Mouse (Mus musculus): Measurements from ENCODE around the gene Ifi47. TPM values are rescaled to one million over a fixed set of nuclear protein-coding genes. Genes with fewer than 3 reads are reported as not detected.

The Ifi47 gene
- polyA plus RNA-seq, 1 experiment, result not detected

GRCm38 (mm10) chr11:49095367-49095766 is 19.0 kb downstream of the Ifi47 start:
- Histone ChIP-seq H3K36me3 (ENCODE audit: control insufficient read depth) (no peaks in the 10 kb centered on the region), H3K27me3 (ENCODE audit: control insufficient read depth) (no peaks in the 10 kb centered on the region)
- TF ChIP-seq TAL1 (IDR thresholded peaks at IDR 0.05; ENCODE audit: low read length) (no peak), GATA1 (IDR thresholded peaks at IDR 0.05; ENCODE audit: low read length) (no peak)

GRCm38 (mm10) chr11:49100409-49100808 is 24.0 kb downstream of the Ifi47 start:
- Histone ChIP-seq H3K4me1 (ENCODE audit: control insufficient read depth) (peaks cover 16% of the 10 kb centered on the region), H3K36me3 (ENCODE audit: control insufficient read depth) (no peaks in the 10 kb centered on the region), H3K27me3 (ENCODE audit: control insufficient read depth) (no peaks in the 10 kb centered on the region), H3K4me3 (replicated peaks) (no peak overlapping the region), H3K9me3 (ENCODE audit: control insufficient read depth, low read length) (no peaks in the 10 kb centered on the region)
- TF ChIP-seq TAL1 (IDR thresholded peaks at IDR 0.05; ENCODE audit: low read length), result no peak
- no peak for TF ChIP-seq GATA1 (IDR thresholded peaks at IDR 0.05; ENCODE audit: low read length)

More at GRCm38 (mm10) chr11:49095367-49095766, 19.0 kb downstream of the Ifi47 start:
- Histone ChIP-seq H3K9me3 (ENCODE audit: control insufficient read depth, low read length) (no peaks in the 10 kb centered on the region), H3K4me1 (ENCODE audit: control insufficient read depth) (peaks cover 24% of the 10 kb centered on the region), H3K4me3 (replicated peaks) (no peak overlapping the region)

GRCm38 (mm10) chr11:49101500-49101899 is 25.1 kb downstream of the Ifi47 start:
- TF ChIP-seq TAL1 (IDR thresholded peaks at IDR 0.05; ENCODE audit: low read length), result no peak
- TF ChIP-seq GATA1 (IDR thresholded peaks at IDR 0.05; ENCODE audit: low read length), result no peak
- Histone ChIP-seq H3K27me3 (ENCODE audit: control insufficient read depth) (no peaks in the 10 kb centered on the region), H3K36me3 (ENCODE audit: control insufficient read depth) (no peaks in the 10 kb centered on the region), H3K9me3 (ENCODE audit: control insufficient read depth, low read length) (no peaks in the 10 kb centered on the region), H3K4me3 (replicated peaks) (no peak overlapping the region), H3K4me1 (ENCODE audit: control insufficient read depth) (peaks cover 16% of the 10 kb centered on the region)

GRCm38 (mm10) chr11:49103047-49103693 is 26.8 kb downstream of the Ifi47 start:
- Histone ChIP-seq H3K9me3 (ENCODE audit: control insufficient read depth, low read length) (no peaks in the 10 kb centered on the region), H3K4me1 (ENCODE audit: control insufficient read depth) (peaks cover 16% of the 10 kb centered on the region), H3K27me3 (ENCODE audit: control insufficient read depth) (no peaks in the 10 kb centered on the region), H3K36me3 (ENCODE audit: control insufficient read depth) (no peaks in the 10 kb centered on the region), H3K4me3 (replicated peaks) (no peak overlapping the region)
- TF ChIP-seq GATA1 (IDR thresholded peaks at IDR 0.05; ENCODE audit: low read length), result no peak
- TF ChIP-seq TAL1 (IDR thresholded peaks at IDR 0.05; ENCODE audit: low read length), result no peak

- peaks cover 13% of the 10 kb centered on the region for H3K4me1 ChIP-seq (ENCODE audit: control insufficient read depth)
Observed at GRCm38 (mm10) chr11:49105752-49106151, 29.4 kb downstream of the Ifi47 start.

GRCm38 (mm10) chr11:49107650-49108537 is 31.5 kb downstream of the Ifi47 start:
- Histone ChIP-seq H3K9me3 (ENCODE audit: control insufficient read depth, low read length) (no peaks in the 10 kb centered on the region), H3K4me3 (replicated peaks) (no peak overlapping the region), H3K4me1 (ENCODE audit: control insufficient read depth) (peaks cover 11% of the 10 kb centered on the region), H3K36me3 (ENCODE audit: control insufficient read depth) (no peaks in the 10 kb centered on the region), H3K27me3 (ENCODE audit: control insufficient read depth) (no peaks in the 10 kb centered on the region)
- TF ChIP-seq GATA1 (IDR thresholded peaks at IDR 0.05; ENCODE audit: low read length) (no peak), TAL1 (IDR thresholded peaks at IDR 0.05; ENCODE audit: low read length) (no peak)

More at GRCm38 (mm10) chr11:49105752-49106151, 29.4 kb downstream of the Ifi47 start:
- TF ChIP-seq TAL1 (IDR thresholded peaks at IDR 0.05; ENCODE audit: low read length) (no peak), GATA1 (IDR thresholded peaks at IDR 0.05; ENCODE audit: low read length) (no peak)
- Histone ChIP-seq H3K4me3 (replicated peaks) (no peak overlapping the region), H3K36me3 (ENCODE audit: control insufficient read depth) (no peaks in the 10 kb centered on the region), H3K9me3 (ENCODE audit: control insufficient read depth, low read length) (no peaks in the 10 kb centered on the region), H3K27me3 (ENCODE audit: control insufficient read depth) (no peaks in the 10 kb centered on the region)

- no peaks in the 10 kb centered on the region for H3K27me3 ChIP-seq (ENCODE audit: control insufficient read depth)
- no peaks in the 10 kb centered on the region for H3K9me3 ChIP-seq (ENCODE audit: control insufficient read depth, low read length)
- no peaks in the 10 kb centered on the region for H3K36me3 ChIP-seq (ENCODE audit: control insufficient read depth)
- H3K4me1 ChIP-seq (ENCODE audit: control insufficient read depth), result peaks cover 4% of the 10 kb centered on the region
- TF ChIP-seq GATA1 (IDR thresholded peaks at IDR 0.05; ENCODE audit: low read length) (no peak), TAL1 (IDR thresholded peaks at IDR 0.05; ENCODE audit: low read length) (no peak)
- no peak overlapping the region for H3K4me3 ChIP-seq (replicated peaks)
Observed at GRCm38 (mm10) chr11:49108833-49109232, 32.4 kb downstream of the Ifi47 start.

- TF ChIP-seq TAL1 (IDR thresholded peaks at IDR 0.05; ENCODE audit: low read length), result no peak
- TF ChIP-seq GATA1 (IDR thresholded peaks at IDR 0.05; ENCODE audit: low read length), result no peak
- no peaks in the 10 kb centered on the region for H3K36me3 ChIP-seq (ENCODE audit: control insufficient read depth)
- no peak overlapping the region for H3K4me3 ChIP-seq (replicated peaks)
- H3K4me1 ChIP-seq (ENCODE audit: control insufficient read depth), result no peaks in the 10 kb centered on the region
- H3K9me3 ChIP-seq (ENCODE audit: control insufficient read depth, low read length), result no peaks in the 10 kb centered on the region
- H3K27me3 ChIP-seq (ENCODE audit: control insufficient read depth), result no peaks in the 10 kb centered on the region
Observed at GRCm38 (mm10) chr11:49111000-49111399, 34.6 kb downstream of the Ifi47 start.

GRCm38 (mm10) chr11:49112624-49113219 is 36.3 kb downstream of the Ifi47 start:
- no peaks in the 10 kb centered on the region for H3K4me1 ChIP-seq (ENCODE audit: control insufficient read depth)
- no peaks in the 10 kb centered on the region for H3K9me3 ChIP-seq (ENCODE audit: control insufficient read depth, low read length)
- no peak for TF ChIP-seq GATA1 (IDR thresholded peaks at IDR 0.05; ENCODE audit: low read length)
- no peak for TF ChIP-seq TAL1 (IDR thresholded peaks at IDR 0.05; ENCODE audit: low read length)

More at GRCm38 (mm10) chr11:49112624-49113219, 36.3 kb downstream of the Ifi47 start:
- no peak overlapping the region for H3K4me3 ChIP-seq (replicated peaks)
- no peaks in the 10 kb centered on the region for H3K36me3 ChIP-seq (ENCODE audit: control insufficient read depth)
- no peaks in the 10 kb centered on the region for H3K27me3 ChIP-seq (ENCODE audit: control insufficient read depth)
